Mouse (Mus musculus) MEL (cell line): ENCODE measurements at regions not wholly inside any gene's neighbourhood (a gene's known extent, or its start where the extent isn't known, plus 50 kb on each side); places are given as distances from the start of the nearest gene placed in this dataset.

ENCODE experiments used
- DNase-seq: peaks from one replicate; pipeline ENCODE4 v3.0.0; 2011; ENCODE audit warnings: low read depth, low spot score
- H3K27ac ChIP-seq: 2 replicates; pipeline ENCODE4 v1.5.1; 2012; ENCODE audit warnings: low read depth, mild to moderate bottlenecking, control low read depth, low read length, moderate library complexity; ENCODE audit not compliant: control insufficient read depth
- H3K27me3 ChIP-seq, 2 experiments: fragments of 150-350 bp in 1 of 2; sonication (generic) in 1 of 2; 2 replicates each; pipeline ENCODE4 v1.6.1; 2012; ENCODE audit warnings: low read length in 2 of 2, mild to moderate bottlenecking in 2 of 2, improper control_type of control experiment in 1 of 2, moderate library complexity in 1 of 2; ENCODE audit not compliant: insufficient read depth in 2 of 2, control insufficient read depth in 1 of 2
- H3K36me3 ChIP-seq, 2 experiments: 2 replicates each; pipeline ENCODE4 v1.6.1; 2012 to 2014; ENCODE audit warnings: low read length in 2 of 2, improper control_type of control experiment in 1 of 2, inconsistent platforms in 1 of 2, mild to moderate bottlenecking in 1 of 2; ENCODE audit not compliant: insufficient read depth in 2 of 2, control insufficient read depth in 1 of 2
- H3K4me1 ChIP-seq, 2 experiments: fragments of 150-350 bp in 1 of 2; sonication (generic) in 1 of 2; 2 replicates each; pipeline ENCODE4 v1.6.1; 2012; ENCODE audit warnings: low read length in 2 of 2, improper control_type of control experiment in 1 of 2, mild to moderate bottlenecking in 1 of 2; ENCODE audit not compliant: insufficient read depth in 2 of 2, control insufficient read depth in 1 of 2
- H3K4me3 ChIP-seq, 2 experiments: fragments of 150-350 bp in 1 of 2; sonication (generic) in 1 of 2; 2 replicates each; pipeline ENCODE4 v1.5.1; 2012; ENCODE audit warnings: low read depth in 2 of 2, low read length in 2 of 2, mild to moderate bottlenecking in 2 of 2, moderate library complexity in 2 of 2, control low read depth in 1 of 2, improper control_type of control experiment in 1 of 2; ENCODE audit not compliant: control insufficient read depth in 1 of 2, insufficient read depth in 1 of 2
- H3K79me2 ChIP-seq: 2 replicates; pipeline ENCODE4 v1.6.1; 2012; ENCODE audit warnings: mild to moderate bottlenecking, low read length, moderate library complexity; ENCODE audit not compliant: control insufficient read depth, poor library complexity, insufficient read depth
- H3K9ac ChIP-seq: 2 replicates; pipeline ENCODE4 v1.6.1; 2012; ENCODE audit warnings: low read depth, mild to moderate bottlenecking, control low read depth, low read length, moderate library complexity; ENCODE audit not compliant: control insufficient read depth, poor library complexity, severe bottlenecking
- H3K9me3 ChIP-seq: fragments of 150-350 bp; sonication (generic); replicated peaks from 2 replicates; pipeline ENCODE4 v1.6.1; 2012; ENCODE audit warnings: mild to moderate bottlenecking, low read length, improper control_type of control experiment, moderate library complexity; ENCODE audit not compliant: insufficient read depth
- BHLHE40 ChIP-seq: IDR thresholded peaks from 2 replicates; pipeline ENCODE4 v1.6.1; 2012; ENCODE audit warnings: low read depth, mild to moderate bottlenecking, inconsistent platforms, low read length, improper control_type of control experiment, borderline replicate concordance
- CHD1 ChIP-seq: IDR thresholded peaks from 2 replicates; pipeline ENCODE4 v1.6.1; 2012; ENCODE audit warnings: low read depth, mild to moderate bottlenecking, inconsistent platforms, low read length, improper control_type of control experiment
- CTCF ChIP-seq, 3 experiments: IDR thresholded peaks in 2 of 3; conservative IDR thresholded peaks in 1 of 3; 2 replicates each; pipeline ENCODE4 v1.5.1; 2011 to 2012; ENCODE audit warnings: low read length in 3 of 3, low read depth in 2 of 3, mild to moderate bottlenecking in 2 of 3, improper control_type of control experiment in 1 of 3, inconsistent platforms in 1 of 3, mixed read lengths in 1 of 3, moderate library complexity in 1 of 3; ENCODE audit not compliant: control insufficient read depth in 1 of 3, insufficient read depth in 1 of 3, poor library complexity in 1 of 3, severe bottlenecking in 1 of 3
- E2F4 ChIP-seq: IDR thresholded peaks from 2 replicates; pipeline ENCODE4 v1.6.1; 2011; ENCODE audit warnings: low read depth, low read length, improper control_type of control experiment, borderline replicate concordance
- ELF1 ChIP-seq: IDR thresholded peaks from 2 replicates; pipeline ENCODE4 v1.6.1; 2014; ENCODE audit warnings: low read depth, mild to moderate bottlenecking, inconsistent platforms, low read length, improper control_type of control experiment, moderate library complexity
- EP300 ChIP-seq, 2 experiments: IDR thresholded peaks; 2 replicates each; pipeline ENCODE4 v1.6.1; 2011; ENCODE audit warnings: improper control_type of control experiment in 2 of 2, low read length in 2 of 2, low read depth in 1 of 2, mild to moderate bottlenecking in 1 of 2
- GABPA ChIP-seq: IDR thresholded peaks from 2 replicates; pipeline ENCODE4 v1.6.1; 2012; ENCODE audit warnings: low read depth, mild to moderate bottlenecking, inconsistent platforms, low read length, improper control_type of control experiment, moderate library complexity
- GATA1 ChIP-seq: IDR thresholded peaks from 2 replicates; pipeline ENCODE4 v1.6.1; 2011; ENCODE audit warnings: low read depth, low read length, improper control_type of control experiment
- MAX ChIP-seq: IDR thresholded peaks from 2 replicates; pipeline ENCODE4 v1.6.1; 2011; ENCODE audit warnings: low read length, improper control_type of control experiment
- MAZ ChIP-seq: IDR thresholded peaks from 2 replicates; pipeline ENCODE4 v1.6.1; 2012; ENCODE audit warnings: low read depth, mild to moderate bottlenecking, inconsistent platforms, low read length, improper control_type of control experiment
- MEF2A ChIP-seq: IDR thresholded peaks from 2 replicates; pipeline ENCODE4 v1.6.1; 2014; ENCODE audit warnings: low read depth, mild to moderate bottlenecking, inconsistent platforms, low read length, improper control_type of control experiment; ENCODE audit not compliant: poor library complexity, insufficient replicate concordance, severe bottlenecking; ENCODE audit errors: extremely low read depth
- MXI1 ChIP-seq: IDR thresholded peaks from 2 replicates; pipeline ENCODE4 v1.6.1; 2011; ENCODE audit warnings: mild to moderate bottlenecking, low read depth, low read length, improper control_type of control experiment
- MYC ChIP-seq: IDR thresholded peaks from 2 replicates; pipeline ENCODE4 v1.6.1; 2011; ENCODE audit warnings: low read depth, mild to moderate bottlenecking, low read length, improper control_type of control experiment, moderate library complexity
- NELFE ChIP-seq: IDR thresholded peaks from 2 replicates; pipeline ENCODE4 v1.6.1; 2011; ENCODE audit warnings: low read depth, low read length, improper control_type of control experiment
- NRF1 ChIP-seq: IDR thresholded peaks from 2 replicates; pipeline ENCODE4 v1.6.1; 2014; ENCODE audit warnings: low read depth, mild to moderate bottlenecking, inconsistent platforms, low read length, improper control_type of control experiment, moderate library complexity; ENCODE audit not compliant: poor library complexity, insufficient read depth, severe bottlenecking
- POLR2AphosphoS2 ChIP-seq: IDR thresholded peaks from 2 replicates; pipeline ENCODE4 v1.6.1; 2011; ENCODE audit warnings: low read length, improper control_type of control experiment
- RAD21 ChIP-seq: IDR thresholded peaks from 2 replicates; pipeline ENCODE4 v1.6.1; 2011; ENCODE audit warnings: mild to moderate bottlenecking, low read depth, low read length, improper control_type of control experiment
- TAL1 ChIP-seq: IDR thresholded peaks from 2 replicates; pipeline ENCODE4 v1.6.1; 2012; ENCODE audit warnings: mild to moderate bottlenecking, inconsistent platforms, low read length, moderate library complexity, mixed read lengths
- USF2 ChIP-seq, 2 experiments: IDR thresholded peaks; 2 replicates each; pipeline ENCODE4 v1.6.1; 2011 to 2012; ENCODE audit warnings: improper control_type of control experiment in 2 of 2, low read length in 2 of 2, borderline replicate concordance in 1 of 2, inconsistent platforms in 1 of 2, low read depth in 1 of 2, mild to moderate bottlenecking in 1 of 2; ENCODE audit not compliant: insufficient read depth in 1 of 2
- ZC3H11A ChIP-seq: IDR thresholded peaks from 2 replicates; pipeline ENCODE4 v1.6.1; 2012; ENCODE audit warnings: low read depth, mild to moderate bottlenecking, inconsistent platforms, low read length, improper control_type of control experiment
- ZKSCAN1 ChIP-seq: IDR thresholded peaks from 2 replicates; pipeline ENCODE4 v1.6.1; 2012; ENCODE audit warnings: low read depth, mild to moderate bottlenecking, inconsistent platforms, low read length, improper control_type of control experiment, moderate library complexity
- ZMIZ1 ChIP-seq: IDR thresholded peaks from 2 replicates; pipeline ENCODE4 v1.6.1; 2012; ENCODE audit warnings: low read depth, mild to moderate bottlenecking, inconsistent platforms, low read length, improper control_type of control experiment, moderate library complexity

DNA sequence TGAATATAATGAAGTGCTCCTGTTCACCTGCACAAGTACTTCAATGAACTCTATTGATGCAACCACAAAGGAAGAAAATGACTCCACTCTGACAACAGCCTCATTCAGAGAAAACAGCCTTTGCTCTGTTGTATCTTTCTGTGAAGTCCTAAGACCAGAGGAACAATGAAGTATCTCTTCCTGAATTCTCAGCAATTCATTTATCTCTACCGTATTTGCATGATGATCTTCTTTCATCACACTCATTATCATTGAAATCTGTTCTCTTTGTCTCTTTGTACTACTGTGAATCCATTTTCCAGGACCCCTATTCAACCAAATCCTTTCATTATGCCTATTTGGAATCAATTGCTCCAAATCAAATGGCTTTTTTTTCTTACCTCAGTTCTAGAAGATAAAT lies 2355.5 kb downstream of the Pcdh9 start:
- Histone ChIP-seq H3K79me2 (no peaks in the 10 kb centered on the region), H3K4me3 (no peak overlapping the region), H3K9me3 (no peaks in the 10 kb centered on the region), H3K4me1 (no peaks in the 10 kb centered on the region), H3K9ac (no peak overlapping the region), H3K36me3 (no peaks in the 10 kb centered on the region), H3K27ac (no peak overlapping the region), H3K27me3 (no peaks in the 10 kb centered on the region)
- no peak for DNase-seq
- TF ChIP-seq CHD1 (no peak), GATA1 (no peak), E2F4 (no peak), CTCF (IDR thresholded peaks at IDR 0.05 in 2 of 3, conservative IDR thresholded peaks at IDR 0.05 in 1 of 3; ENCODE audit: control insufficient read depth in 1 of 3, insufficient read depth in 1 of 3, low read depth in 2 of 3, low read length in 3 of 3, poor library complexity in 1 of 3, severe bottlenecking in 1 of 3) (no peak), RAD21 (no peak), TAL1 (no peak), ELF1 (no peak), USF2 (IDR thresholded peaks at IDR 0.05; ENCODE audit: borderline replicate concordance in 1 of 2, insufficient read depth in 1 of 2, low read depth in 1 of 2, low read length in 2 of 2) (no peak), MAZ (no peak), ZMIZ1 (no peak), BHLHE40 (no peak), ZKSCAN1 (no peak), NELFE (no peak), ZC3H11A (no peak), MXI1 (no peak), NRF1 (no peak), MYC (no peak)

DNA sequence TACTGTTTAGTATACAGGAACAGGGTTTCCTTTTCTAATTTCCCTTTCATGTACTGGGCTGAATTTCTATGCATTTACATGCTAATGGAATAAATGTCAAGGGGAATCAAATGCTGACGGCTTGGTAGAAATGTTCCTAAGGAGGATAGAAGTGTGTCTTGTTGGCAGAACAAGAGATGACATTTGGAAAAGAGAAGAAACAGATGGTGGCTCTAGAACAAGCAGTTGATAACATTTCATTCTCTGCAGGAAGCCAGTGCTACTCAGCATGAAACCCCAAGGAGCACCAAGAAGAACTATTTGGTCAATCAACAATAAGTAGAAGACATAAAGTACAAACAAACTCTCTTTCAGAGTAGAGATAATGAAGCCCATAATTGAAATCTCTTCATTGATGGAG lies 2392.0 kb downstream of the Pcdh9 start:
- no peaks in the 10 kb centered on the region for H3K4me1 ChIP-seq
- H3K27me3 ChIP-seq: no peaks in the 10 kb centered on the region
- no peaks in the 10 kb centered on the region for H3K9me3 ChIP-seq
- no peak for TF ChIP-seq MEF2A
- no peak for TF ChIP-seq GABPA
- no peak for TF ChIP-seq EP300 (IDR thresholded peaks at IDR 0.05; ENCODE audit: low read depth in 1 of 2, low read length in 2 of 2)
- no peak for TF ChIP-seq ZKSCAN1
- TF ChIP-seq MAX: no peak
- TF ChIP-seq BHLHE40: no peak
- TF ChIP-seq POLR2AphosphoS2: no peak
- H3K36me3 ChIP-seq: no peaks in the 10 kb centered on the region
- no peak for DNase-seq
- H3K27ac ChIP-seq: no peak overlapping the region
- no peak overlapping the region for H3K9ac ChIP-seq
- H3K79me2 ChIP-seq: no peaks in the 10 kb centered on the region
- no peak overlapping the region for H3K4me3 ChIP-seq
